Mouse (Mus musculus) cortical plate, adult 2 months (tissue): ENCODE measurements around the gene Ppia. TPM values are rescaled to one million over a fixed set of nuclear protein-coding genes. Genes with fewer than 3 reads are reported as not detected.
"Not testable (repeated sequence)": the region's sequence is repeated elsewhere in the genome, so short reads cannot be mapped to it uniquely, and the experiment has no call there.

Experiments used
- H3K27ac ChIP-seq: fragments of 200-500 bp; 2 replicates; pipeline ENCODE4 v1.5.1; 2012; ENCODE audit warnings: low read length, control low read depth, inconsistent platforms; ENCODE audit not compliant: insufficient read depth
- H3K4me1 ChIP-seq: fragments of 200-500 bp; 2 replicates; pipeline ENCODE4 v1.6.1; 2011; ENCODE audit warnings: low read length; ENCODE audit not compliant: control insufficient read depth, insufficient read depth
- H3K4me3 ChIP-seq: fragments of 200-500 bp; 2 replicates; pipeline ENCODE4 v1.5.1; 2011; ENCODE audit warnings: mild to moderate bottlenecking, low read length, control low read depth; ENCODE audit not compliant: insufficient read depth
- CTCF ChIP-seq: fragments of 200-500 bp; IDR thresholded peaks from 2 replicates; pipeline ENCODE4 v1.5.1; 2011; ENCODE audit warnings: mild to moderate bottlenecking, control low read depth, low read length; ENCODE audit not compliant: insufficient read depth; ENCODE audit errors: extremely low read depth
- POLR2A ChIP-seq: fragments of 200-500 bp; IDR thresholded peaks from 2 replicates; pipeline ENCODE4 v1.6.1; 2011; ENCODE audit warnings: mild to moderate bottlenecking, low read length, control low read depth; ENCODE audit not compliant: insufficient read depth; ENCODE audit errors: extremely low read depth
- polyA plus RNA-seq: library from polyadenylated mRNA; depleted of rRNA; stranded (reverse); fragments of >200 nt; gene quantifications from 2 replicates; pipeline ENCODE4 v1.2.3, GENCODE M21; 2012

The Ppia gene
- polyA plus RNA-seq, 1 experiment = 2,636 TPM

GRCm38 (mm10) chr11:6413264-6413663, 2.0 kb upstream of the Ppia start:
- no peak overlapping the region for H3K4me3 ChIP-seq
- H3K4me1 ChIP-seq = peaks cover 4% of the 10 kb centered on the region
- no peak for TF ChIP-seq CTCF
- TF ChIP-seq POLR2A = no peak
- no peak overlapping the region for H3K27ac ChIP-seq

GRCm38 (mm10) chr11:6415551-6416404, 535 bp downstream of the Ppia start:
- Histone ChIP-seq H3K4me1 (peaks cover 4% of the 10 kb centered on the region; the same call in 1 of the 2 replicates), H3K4me3 (peak overlapping the region; percentile 56), H3K27ac (peak overlapping the region; percentile 98)
- TF ChIP-seq POLR2A (peak; percentile 88; the same call in 1 of the 2 replicates), CTCF (no peak)

GRCm38 (mm10) chr11:6416405-6417034, 1.3 kb downstream of the Ppia start:
- no peak for TF ChIP-seq CTCF
- peak; percentile 74; the same call in 1 of the 2 replicates for TF ChIP-seq POLR2A
- peak overlapping the region; percentile 56 for H3K4me3 ChIP-seq
- peaks cover 4% of the 10 kb centered on the region; the same call in 1 of the 2 replicates for H3K4me1 ChIP-seq
- H3K27ac ChIP-seq = peak overlapping the region; percentile 98

GRCm38 (mm10) chr11:6417069-6417468, 1.8 kb downstream of the Ppia start:
- peaks cover 4% of the 10 kb centered on the region; the same call in 1 of the 2 replicates for H3K4me1 ChIP-seq
- TF ChIP-seq CTCF (no peak), POLR2A (no peak)
- H3K27ac ChIP-seq = no peak overlapping the region
- peak overlapping the region; percentile 56 for H3K4me3 ChIP-seq

GRCm38 (mm10) chr11:6417490-6417889, 2.2 kb downstream of the Ppia start:
- TF ChIP-seq CTCF = no peak
- TF ChIP-seq POLR2A = no peak
- Histone ChIP-seq H3K4me3 (peak overlapping the region; percentile 56; the same call in 1 of the 2 replicates), H3K27ac (no peak overlapping the region), H3K4me1 (peaks cover 4% of the 10 kb centered on the region; the same call in 1 of the 2 replicates)

GRCm38 (mm10) chr11:6418751-6419150, 3.5 kb downstream of the Ppia start:
- H3K27ac ChIP-seq = no peak overlapping the region
- TF ChIP-seq POLR2A = no peak
- no peak for TF ChIP-seq CTCF
- H3K4me3 ChIP-seq = no peak overlapping the region
- peaks cover 4% of the 10 kb centered on the region; the same call in 1 of the 2 replicates for H3K4me1 ChIP-seq

- not testable (repeated sequence) for H3K4me1 ChIP-seq, H3K4me3 ChIP-seq, H3K27ac ChIP-seq
These were observed 3.9 kb downstream of the Ppia start for GRCm38 (mm10) chr11:6419156-6419555.

- H3K27ac ChIP-seq = no peak overlapping the region
- no peak overlapping the region for H3K4me3 ChIP-seq
- peaks cover 2% of the 10 kb centered on the region; the same call in 1 of the 2 replicates for H3K4me1 ChIP-seq
- TF ChIP-seq CTCF (no peak), POLR2A (no peak)
These were observed 5.0 kb downstream of the Ppia start for GRCm38 (mm10) chr11:6420283-6420703.

- H3K27ac ChIP-seq = no peak overlapping the region
- no peak overlapping the region for H3K4me3 ChIP-seq
- TF ChIP-seq CTCF (no peak), POLR2A (peak; percentile 17; the same call in 1 of the 2 replicates)
- H3K4me1 ChIP-seq = peaks cover 2% of the 10 kb centered on the region; the same call in 1 of the 2 replicates
These were observed 5.6 kb downstream of the Ppia start for GRCm38 (mm10) chr11:6420722-6421350.
